Mouse (Mus musculus) liver, embryonic 14.5 days (tissue): ENCODE measurements around the gene Plaur. TPM values are rescaled to one million over a fixed set of nuclear protein-coding genes. Genes with fewer than 3 reads are reported as not detected.

Experiments used
- ATAC-seq: fragments of 200-750 bp; cut with Nextera tagmentation; 2 replicates; pipeline ENCODE4 v1.8.0; 2017; ENCODE audit warnings: moderate number of reproducible peaks, mild to moderate bottlenecking, moderate library complexity; ENCODE audit not compliant: insufficient read depth
- DNase-seq, 3 experiments: peaks; one replicate each; pipeline ENCODE4 v3.0.0-alpha.2; 2012 to 2013; ENCODE audit warnings: low read depth in 3 of 3, low spot score in 3 of 3
- H3K27ac ChIP-seq: fragments of 300-500 bp; sonication (generic); 2 replicates; pipeline ENCODE4 v1.5.1; 2014; ENCODE audit warnings: moderate library complexity, mild to moderate bottlenecking, control low read depth, inconsistent platforms
- H3K27me3 ChIP-seq: fragments of 300-500 bp; sonication (generic); 2 replicates; pipeline ENCODE4 v1.6.1; 2014; ENCODE audit warnings: mild to moderate bottlenecking, low read length, moderate library complexity; ENCODE audit not compliant: control insufficient read depth, insufficient read depth
- H3K36me3 ChIP-seq: fragments of 300-500 bp; sonication (generic); replicated peaks from 2 replicates; pipeline ENCODE4 v1.6.1; 2014; ENCODE audit warnings: low read depth; ENCODE audit not compliant: control insufficient read depth, insufficient read depth
- H3K4me1 ChIP-seq, 2 experiments: fragments of 200-500 bp in 1 of 2; fragments of 300-500 bp in 1 of 2; sonication (generic) in 1 of 2; replicated peaks; 2 replicates each; pipeline ENCODE4 v1.6.1; 2012 to 2014; ENCODE audit warnings: antibody characterized with exemption in 1 of 2, inconsistent platforms in 1 of 2, low read length in 1 of 2; ENCODE audit not compliant: control insufficient read depth in 2 of 2, insufficient read depth in 2 of 2
- H3K4me2 ChIP-seq: fragments of 300-500 bp; sonication (generic); 2 replicates; pipeline ENCODE4 v1.6.1; 2014; ENCODE audit warnings: low read depth, mild to moderate bottlenecking, control low read depth, moderate library complexity
- H3K4me3 ChIP-seq, 2 experiments: fragments of 200-500 bp in 1 of 2; fragments of 300-500 bp in 1 of 2; sonication (generic) in 1 of 2; 2 replicates each; pipeline ENCODE4 v1.5.1; 2012 to 2014; ENCODE audit warnings: low read depth in 2 of 2, low read length in 2 of 2, mild to moderate bottlenecking in 2 of 2, control low read depth in 1 of 2, inconsistent platforms in 1 of 2, moderate library complexity in 1 of 2; ENCODE audit not compliant: insufficient read depth in 1 of 2
- H3K9ac ChIP-seq: fragments of 300-500 bp; sonication (generic); replicated peaks from 2 replicates; pipeline ENCODE4 v1.6.1; 2014; ENCODE audit warnings: mild to moderate bottlenecking, control low read depth, moderate library complexity
- H3K9me3 ChIP-seq: fragments of 300-500 bp; sonication (generic); 2 replicates; pipeline ENCODE4 v1.6.1; 2016; ENCODE audit warnings: low read length, mixed read lengths; ENCODE audit not compliant: control insufficient read depth
- CTCF ChIP-seq: IDR thresholded peaks from 2 replicates; pipeline ENCODE4 v1.5.1; 2016; ENCODE audit warnings: antibody characterized with exemption, low read depth, control low read depth
- EP300 ChIP-seq: IDR thresholded peaks from 2 replicates; pipeline ENCODE4 v1.6.1; 2016; ENCODE audit warnings: antibody characterized with exemption, low read depth
- WGBS: fragments of 180-500 bp; shearing (Covaris S2); extraction: QIAGEN DNeasy Blood & Tissue Kit; methylation state at CpG from one replicate; pipeline ENCODE4 v1.1.7; 2014; ENCODE audit not compliant: insufficient replicate concordance; 5-methylcytosine and 5-hydroxymethylcytosine counted together
- polyA plus RNA-seq, 2 experiments: library from polyadenylated mRNA; depleted of rRNA in 1 of 2; stranded (reverse) in 1 of 2; unstranded in 1 of 2; fragments of >200 nt; fragmentation: Nextera tagmentation in 1 of 2; extraction: Ambion mirVana in 1 of 2; gene quantifications; 2 replicates each; pipeline versions ENCODE4 v1.2.1 to v1.2.3; 2012 to 2014

The Plaur gene
- polyA plus RNA-seq, 2 experiments, result 2.1 to 3.5 TPM

DNA sequence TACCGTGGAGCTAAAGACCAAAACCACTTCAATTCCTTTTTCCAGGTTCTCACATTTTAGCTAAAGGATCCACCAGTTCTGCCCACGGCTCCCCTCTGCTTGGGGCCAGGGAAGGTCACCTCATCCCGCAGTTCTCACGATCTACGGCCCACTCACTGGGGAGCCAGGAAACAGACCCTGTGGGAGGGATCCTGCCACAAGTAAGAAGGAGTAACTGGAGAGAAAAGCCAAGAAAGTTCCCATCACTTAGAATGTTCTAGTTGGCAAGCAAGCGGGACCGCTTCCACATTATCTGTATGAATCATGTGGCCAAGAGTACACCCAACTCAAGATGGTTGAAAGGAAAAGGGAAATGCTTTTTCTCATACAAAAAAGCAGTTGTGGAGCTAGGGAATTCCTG lies 14.6 kb downstream of the Plaur start:
- WGBS, result 81% methylated on average over 7 of the region's 7 CpGs
- Histone ChIP-seq H3K4me2 (no peak overlapping the region), H3K9me3 (no peaks in the 10 kb centered on the region; the same call in 1 of the 2 replicates), H3K4me3 (no peak overlapping the region), H3K36me3 (no peaks in the 10 kb centered on the region), H3K27me3 (peaks cover 16% of the 10 kb centered on the region), H3K9ac (no peak overlapping the region), H3K4me1 (peaks cover 0 to 2% of the 10 kb centered on the region in 2 experiments; a peak in 1 of 4 replicates), H3K27ac (no peak overlapping the region)
- ATAC-seq (no peak), DNase-seq (no peak)
- TF ChIP-seq CTCF (no peak), EP300 (no peak)

DNA sequence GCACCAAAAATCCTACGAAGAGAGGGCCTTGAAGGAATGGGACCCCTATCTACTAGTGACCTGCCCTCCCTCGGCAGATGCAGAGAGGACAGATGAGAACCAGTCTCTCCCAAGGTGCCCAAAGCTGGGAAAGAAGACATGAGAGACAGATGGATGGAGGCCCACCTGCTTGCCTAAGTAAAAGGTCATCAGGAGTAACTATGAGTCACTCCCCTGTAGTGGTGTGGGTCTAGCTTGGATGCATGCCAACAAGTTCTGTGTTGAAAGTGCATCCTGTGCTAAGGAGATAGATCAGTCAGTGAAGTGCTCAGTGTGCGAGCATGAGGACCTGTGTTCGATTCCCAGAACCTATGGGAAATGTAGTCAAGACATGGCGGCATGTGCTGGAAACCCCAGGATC lies 16.6 kb downstream of the Plaur start:
- no peak overlapping the region for H3K27ac ChIP-seq
- H3K36me3 ChIP-seq, result no peaks in the 10 kb centered on the region
- no peak for DNase-seq
- no peaks in the 10 kb centered on the region; the same call in 1 of the 2 replicates for H3K9me3 ChIP-seq
- 62% methylated on average over 5 of the region's 5 CpGs for whole genome bisulfite sequencing
- H3K4me1 ChIP-seq, result peaks cover 0 to 2% of the 10 kb centered on the region in 2 experiments; a peak in 1 of 4 replicates
- H3K9ac ChIP-seq, result no peak overlapping the region
- TF ChIP-seq CTCF (no peak), EP300 (no peak)
- no peak overlapping the region for H3K4me3 ChIP-seq
- peaks cover 35% of the 10 kb centered on the region for H3K27me3 ChIP-seq
- no peak for ATAC-seq
- H3K4me2 ChIP-seq, result no peak overlapping the region

DNA sequence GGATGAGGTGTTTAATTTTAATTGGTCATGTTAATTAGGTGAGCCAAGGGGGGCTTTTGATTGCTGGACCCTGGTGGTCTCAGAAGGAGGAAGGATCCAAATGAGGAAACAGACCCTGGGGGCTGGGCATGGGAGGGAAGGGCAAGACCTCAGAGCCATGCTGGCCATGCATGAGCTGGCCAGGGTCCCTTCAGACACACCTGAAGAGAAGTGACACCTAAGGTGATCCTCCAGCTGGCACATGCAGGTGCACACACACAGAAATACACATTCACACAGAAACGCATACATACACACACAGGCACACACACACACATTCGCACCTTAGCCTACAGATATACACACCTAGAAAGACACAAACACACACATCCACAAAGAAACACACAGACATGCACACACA lies 17.4 kb downstream of the Plaur start:
- Histone ChIP-seq H3K4me1 (peaks cover 0 to 2% of the 10 kb centered on the region in 2 experiments; a peak in 1 of 4 replicates), H3K27me3 (peaks cover 38% of the 10 kb centered on the region), H3K36me3 (no peaks in the 10 kb centered on the region), H3K4me2 (no peak overlapping the region), H3K4me3 (no peak overlapping the region), H3K9ac (no peak overlapping the region), H3K27ac (no peak overlapping the region), H3K9me3 (no peaks in the 10 kb centered on the region; the same call in 1 of the 2 replicates)
- no peak for TF ChIP-seq EP300
- no peak for TF ChIP-seq CTCF
- ATAC-seq, result no peak
- 63% methylated on average over 2 of the region's 2 CpGs for WGBS
- no peak for DNase-seq

DNA sequence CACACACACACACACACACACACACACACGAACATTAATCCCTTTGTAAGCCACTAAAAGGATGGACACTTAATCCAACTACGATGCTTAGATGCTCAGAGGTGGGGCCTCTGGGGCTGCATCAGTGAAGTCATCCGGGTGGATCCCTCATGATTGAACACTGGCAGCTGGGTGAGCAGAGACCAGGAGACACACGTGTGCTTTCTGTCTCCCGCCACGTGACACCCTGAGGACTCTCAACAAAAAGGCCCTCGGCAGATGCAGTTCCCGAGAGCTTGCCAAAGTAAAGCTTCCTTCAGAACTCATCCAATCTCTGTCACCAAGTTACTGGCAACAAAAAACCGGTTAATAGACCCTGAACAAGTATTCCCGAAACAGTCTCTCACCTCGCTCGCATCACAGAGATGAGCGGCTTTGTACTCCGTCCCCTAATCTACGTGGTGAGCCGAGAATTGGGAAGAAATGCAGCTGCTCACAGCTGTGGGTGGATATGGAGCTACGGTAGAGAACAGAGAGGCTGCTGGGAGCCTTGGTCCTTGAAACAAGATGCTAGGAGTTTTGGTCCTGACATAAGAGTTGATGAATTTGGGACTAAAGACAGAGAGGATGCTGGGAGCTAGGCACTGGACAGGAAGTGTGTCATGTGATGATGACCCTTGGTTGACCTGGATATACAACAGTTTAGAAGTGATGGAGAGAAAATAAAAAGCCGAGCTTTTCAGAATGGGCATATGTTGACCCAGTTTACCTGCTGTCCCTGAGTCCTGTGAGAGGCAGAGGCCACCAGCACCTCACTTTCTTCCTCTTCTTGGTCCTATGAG lies 18.0 kb downstream of the Plaur start:
- ATAC-seq, result no peak

DNA sequence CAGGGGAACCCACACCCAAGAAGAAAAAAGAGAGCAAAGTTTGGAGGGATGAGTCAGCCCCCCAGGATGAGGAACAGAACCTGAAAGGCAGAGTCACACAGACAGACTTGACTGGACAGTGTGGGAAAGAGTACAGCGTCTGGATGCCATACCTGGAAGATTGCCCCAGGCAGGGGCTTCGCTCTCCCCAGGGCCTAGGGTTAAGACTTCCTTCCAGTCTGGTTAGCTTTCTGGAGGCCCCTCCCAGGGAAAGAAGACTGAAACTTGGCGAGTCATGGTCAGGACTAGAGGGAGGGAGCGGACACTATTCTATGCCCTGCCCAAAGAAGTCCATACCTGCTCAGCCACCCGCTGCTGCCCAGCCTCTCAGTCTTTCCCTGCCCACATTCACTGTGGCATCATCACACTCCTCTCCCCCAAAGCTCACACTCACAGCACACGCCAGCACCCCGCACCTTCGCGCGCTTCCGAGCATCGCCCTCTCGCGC lies 18.7 kb downstream of the Plaur start:
- Histone ChIP-seq H3K9me3 (no peaks in the 10 kb centered on the region; the same call in 1 of the 2 replicates), H3K27ac (no peak overlapping the region), H3K9ac (no peak overlapping the region), H3K27me3 (peaks cover 38% of the 10 kb centered on the region), H3K4me3 (no peak overlapping the region), H3K4me1 (peaks cover 0 to 2% of the 10 kb centered on the region in 2 experiments; a peak in 1 of 4 replicates), H3K36me3 (no peaks in the 10 kb centered on the region), H3K4me2 (peak overlapping the region; percentile 58)
- no peak for TF ChIP-seq CTCF
- no peak for TF ChIP-seq EP300
- DNase-seq, result no peak
- 8% methylated on average over 14 of the region's 14 CpGs for WGBS
- ATAC-seq, result no peak

More for the DNA sequence above, 18.0 kb downstream of the Plaur start:
- Histone ChIP-seq H3K4me3 (no peak overlapping the region), H3K4me2 (no peak overlapping the region), H3K9ac (no peak overlapping the region), H3K9me3 (no peaks in the 10 kb centered on the region; the same call in 1 of the 2 replicates), H3K27me3 (peaks cover 38% of the 10 kb centered on the region), H3K27ac (no peak overlapping the region), H3K36me3 (no peaks in the 10 kb centered on the region), H3K4me1 (peaks cover 0 to 2% of the 10 kb centered on the region in 2 experiments; a peak in 1 of 4 replicates)
- 58% methylated on average over 18 of the region's 18 CpGs for WGBS
- TF ChIP-seq CTCF (no peak), EP300 (no peak)
- no peak for DNase-seq
